Mouse (Mus musculus) forebrain, postnatal 0 days (tissue): ENCODE measurements around the gene Casz1. TPM values are rescaled to one million over a fixed set of nuclear protein-coding genes. Genes with fewer than 3 reads are reported as not detected.

Experiments used
- ATAC-seq: fragments of 200-750 bp; cut with Nextera tagmentation; 2 replicates; pipeline ENCODE4 v1.8.0; 2017; ENCODE audit warnings: mild to moderate bottlenecking, moderate library complexity
- DNase-seq: peaks from one replicate; pipeline ENCODE4 v3.0.0-alpha.2; 2015
- H3K27ac ChIP-seq: fragments of 300-500 bp; sonication (generic); 2 replicates; pipeline ENCODE4 v1.5.1; 2014; ENCODE audit warnings: low read depth, mild to moderate bottlenecking, antibody characterized with exemption, low read length, moderate library complexity, mixed read lengths
- H3K27me3 ChIP-seq: fragments of 300-500 bp; sonication (generic); 2 replicates; pipeline ENCODE4 v1.6.1; 2014; ENCODE audit warnings: mild to moderate bottlenecking, low read length, mixed read lengths; ENCODE audit not compliant: insufficient read depth
- H3K36me3 ChIP-seq: fragments of 300-500 bp; sonication (generic); 2 replicates; pipeline ENCODE4 v1.6.1; 2014; ENCODE audit warnings: mild to moderate bottlenecking, moderate library complexity; ENCODE audit not compliant: insufficient read depth
- H3K4me1 ChIP-seq: fragments of 300-500 bp; sonication (generic); 2 replicates; pipeline ENCODE4 v1.6.1; 2014; ENCODE audit warnings: antibody characterized with exemption; ENCODE audit not compliant: insufficient read depth
- H3K4me2 ChIP-seq: fragments of 300-500 bp; sonication (generic); 2 replicates; pipeline ENCODE4 v1.6.1; 2014; ENCODE audit warnings: low read depth, mild to moderate bottlenecking, moderate library complexity
- H3K4me3 ChIP-seq: fragments of 300-500 bp; sonication (generic); 2 replicates; pipeline ENCODE4 v1.5.1; 2014; ENCODE audit warnings: low read depth, low read length, mixed read lengths
- H3K9ac ChIP-seq: fragments of 300-500 bp; sonication (generic); 2 replicates; pipeline ENCODE4 v1.6.1; 2014; ENCODE audit warnings: mild to moderate bottlenecking
- H3K9me3 ChIP-seq: fragments of 300-500 bp; sonication (generic); 2 replicates; pipeline ENCODE4 v1.6.1; 2016; ENCODE audit warnings: low read length
- CTCF ChIP-seq: sonication (generic); IDR thresholded peaks from 2 replicates; pipeline ENCODE4 v1.5.1; 2016; ENCODE audit warnings: antibody characterized with exemption, control low read depth, low read depth
- WGBS: fragments of 180-500 bp; shearing (Covaris S2); extraction: QIAGEN DNeasy Blood & Tissue Kit; methylation state at CpG from one replicate; pipeline ENCODE4 v1.1.7; 2014; 5-methylcytosine and 5-hydroxymethylcytosine counted together
- polyA plus RNA-seq: library from polyadenylated mRNA; unstranded; fragments of >200 nt; fragmentation: Nextera tagmentation; extraction: Ambion mirVana; gene quantifications from 2 replicates; pipeline ENCODE4 v1.2.1, GENCODE M21; 2015
- total RNA-seq: library from RNA; depleted of rRNA; stranded (reverse); fragments of >200 nt; gene quantifications from 2 replicates; pipeline ENCODE4 v1.2.3, GENCODE M21; 2014

The Casz1 gene
- total and polyA plus RNA-seq, 2 experiments from 2014 or later: 1.1 to 3.1 TPM

DNA sequence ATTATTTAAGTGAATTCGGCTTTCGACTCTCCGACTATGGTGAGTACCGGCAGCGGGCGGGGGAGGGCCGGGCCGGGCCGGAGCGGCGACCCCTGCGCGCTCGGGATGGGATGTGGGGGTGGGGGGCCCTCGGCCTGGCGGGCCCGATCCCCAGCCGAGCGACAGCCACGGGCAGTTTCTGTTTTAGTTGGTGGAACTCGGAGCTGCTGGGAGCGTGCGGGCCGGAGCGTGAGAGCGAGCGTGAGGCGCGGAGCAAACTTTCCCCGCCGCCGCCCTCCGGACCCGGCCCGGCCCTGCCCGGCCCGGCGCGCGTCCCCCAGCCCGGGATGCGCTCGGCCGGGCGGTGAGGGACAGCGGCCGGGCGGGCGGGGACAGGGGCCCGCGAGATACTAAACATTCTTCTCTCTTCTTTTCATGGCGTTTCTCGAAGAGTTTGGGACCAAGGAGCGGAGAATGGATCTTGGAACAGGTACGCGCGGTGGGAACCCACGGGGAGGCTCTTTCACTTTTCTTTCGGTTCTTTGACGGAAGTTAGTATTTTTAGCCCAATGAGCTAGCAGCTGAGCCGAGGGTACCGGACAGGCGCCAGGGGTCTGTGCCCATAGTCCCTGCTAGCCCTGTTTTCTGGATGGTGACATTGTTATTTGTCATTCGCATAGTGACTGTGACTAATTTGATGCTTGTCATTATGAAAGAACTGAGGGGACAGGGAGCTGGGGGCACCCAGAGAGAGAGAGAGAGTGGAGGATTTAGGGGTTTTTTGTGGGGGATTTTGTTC is 97.2 kb downstream of the Casz1 start:
- peaks cover 39% of the 10 kb centered on the region for H3K27me3 ChIP-seq
- ATAC-seq: no peak
- under 1% methylated on average over 56 of the region's 64 CpGs for WGBS
- no peaks in the 10 kb centered on the region for H3K36me3 ChIP-seq
- TF ChIP-seq CTCF: no peak
- peak overlapping the region; percentile 98 for H3K4me2 ChIP-seq
- no peaks in the 10 kb centered on the region for H3K9me3 ChIP-seq
- H3K27ac ChIP-seq: no peak overlapping the region
- DNase-seq: no peak
- H3K4me1 ChIP-seq: 0 out of 2 replicates have a peak, but pooled peaks cover 3% of the 10 kb centered on the region
- H3K9ac ChIP-seq: peak overlapping the region; percentile 31; the same call in 1 of the 2 replicates
- H3K4me3 ChIP-seq: peak overlapping the region; percentile 66

DNA sequence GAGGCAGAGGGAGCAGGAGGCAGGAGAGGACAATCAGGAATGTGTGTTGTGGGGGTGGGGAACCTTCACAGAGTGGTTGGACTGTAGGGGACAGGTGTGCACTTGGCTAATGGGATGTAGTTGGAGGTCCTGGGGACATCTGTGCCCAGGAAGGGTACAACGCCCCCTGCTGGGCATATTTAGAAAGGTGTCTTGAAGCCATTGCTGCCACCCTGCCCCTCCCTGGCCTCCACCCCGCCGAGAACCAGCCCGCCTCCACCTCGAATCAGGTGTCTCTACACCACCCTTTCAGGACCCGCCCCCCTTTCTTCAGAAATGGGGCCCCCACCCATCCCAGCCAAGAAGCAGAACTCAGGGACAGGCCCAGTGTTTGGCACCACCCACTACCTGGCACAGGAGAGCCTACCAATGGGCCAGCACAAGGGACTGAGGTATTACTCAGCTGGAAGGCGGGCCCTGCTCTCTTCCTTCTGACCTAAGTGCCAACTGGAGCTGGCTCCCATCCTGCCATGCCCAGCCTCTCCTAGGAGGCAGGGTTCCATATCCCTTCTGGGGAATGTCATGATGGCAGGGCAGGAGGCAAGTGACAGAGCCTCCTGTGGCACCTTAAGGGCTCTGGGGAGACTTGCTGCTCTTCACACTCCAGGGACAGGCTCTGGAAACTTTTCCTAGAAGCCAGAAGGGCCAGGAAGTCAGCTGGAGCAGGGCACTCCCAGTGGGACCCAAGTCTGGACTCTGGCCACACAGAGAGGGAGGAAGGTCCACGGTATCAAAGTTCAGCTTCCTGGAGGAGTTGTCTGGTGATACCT is 98.9 kb downstream of the Casz1 start:
- no peaks in the 10 kb centered on the region for H3K9me3 ChIP-seq
- peaks cover 34% of the 10 kb centered on the region for H3K27me3 ChIP-seq
- TF ChIP-seq CTCF: peak; percentile 43; the same call in 1 of the 2 replicates
- no peak overlapping the region for H3K4me3 ChIP-seq
- DNase-seq (no peak), ATAC-seq (no peak)
- H3K27ac ChIP-seq: no peak overlapping the region
- no peak overlapping the region for H3K4me2 ChIP-seq
- H3K36me3 ChIP-seq: no peaks in the 10 kb centered on the region
- 0 out of 2 replicates have a peak, but pooled peaks cover 3% of the 10 kb centered on the region for H3K4me1 ChIP-seq
- no peak overlapping the region for H3K9ac ChIP-seq
- 33% methylated on average over 8 of the region's 8 CpGs for WGBS

DNA sequence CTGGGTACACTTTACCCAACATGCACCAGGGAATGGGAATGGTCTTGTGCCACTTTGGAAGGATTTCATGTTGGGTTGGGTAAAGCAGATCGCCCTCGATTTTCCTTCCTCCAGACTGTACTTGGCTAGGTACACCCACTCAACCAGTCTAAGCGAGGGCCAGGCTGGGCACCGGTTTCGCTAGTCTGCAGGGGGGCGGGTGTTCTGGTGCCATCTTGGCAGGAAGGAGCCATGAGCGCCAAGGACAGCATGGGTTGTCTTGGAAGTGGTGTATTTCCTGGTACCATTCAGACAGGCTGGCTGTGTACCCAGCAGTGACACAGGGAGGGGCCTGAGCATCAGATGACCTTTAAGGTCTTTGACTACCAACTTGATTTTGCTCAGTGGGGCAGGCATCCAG is 101.1 kb downstream of the Casz1 start:
- 87% methylated on average over 7 of the region's 7 CpGs for WGBS

DNA sequence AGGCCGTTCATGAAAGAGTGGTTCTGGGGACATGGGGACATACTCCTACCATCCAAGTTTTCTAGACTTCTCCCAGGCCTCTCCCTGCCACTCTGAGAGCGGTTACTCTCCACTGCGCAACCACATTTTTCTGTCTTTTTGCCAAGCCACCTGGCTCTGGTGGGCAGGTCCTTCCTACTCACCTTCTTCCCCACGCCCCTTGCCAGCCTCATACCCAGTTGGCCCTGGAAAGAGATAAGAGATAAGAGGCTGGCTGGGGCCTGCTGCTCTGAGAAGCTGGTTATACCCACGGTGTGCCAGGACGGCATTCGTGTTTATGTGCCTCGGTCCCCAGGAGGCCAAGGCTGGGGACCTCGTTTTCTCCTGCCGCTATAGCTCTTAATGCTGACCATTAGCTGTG is 102.6 kb downstream of the Casz1 start:
- Histone ChIP-seq H3K4me3 (no peak overlapping the region), H3K9ac (no peak overlapping the region), H3K4me1 (no peaks in the 10 kb centered on the region), H3K4me2 (no peak overlapping the region), H3K27me3 (peaks cover 17% of the 10 kb centered on the region), H3K27ac (no peak overlapping the region), H3K9me3 (no peaks in the 10 kb centered on the region), H3K36me3 (no peaks in the 10 kb centered on the region)
- ATAC-seq (no peak), DNase-seq (no peak)
- WGBS: 91% methylated on average over 10 of the region's 10 CpGs
- TF ChIP-seq CTCF: no peak

More for the DNA sequence above, 101.1 kb downstream of the Casz1 start:
- H3K9me3 ChIP-seq: no peaks in the 10 kb centered on the region
- no peak overlapping the region for H3K9ac ChIP-seq
- DNase-seq: no peak
- no peak for ATAC-seq
- H3K27me3 ChIP-seq: peaks cover 26% of the 10 kb centered on the region
- H3K4me3 ChIP-seq: no peak overlapping the region
- H3K36me3 ChIP-seq: no peaks in the 10 kb centered on the region
- no peak overlapping the region for H3K27ac ChIP-seq
- TF ChIP-seq CTCF: no peak
- no peak overlapping the region for H3K4me2 ChIP-seq
- 0 out of 2 replicates have a peak, but pooled peaks cover 3% of the 10 kb centered on the region for H3K4me1 ChIP-seq

DNA sequence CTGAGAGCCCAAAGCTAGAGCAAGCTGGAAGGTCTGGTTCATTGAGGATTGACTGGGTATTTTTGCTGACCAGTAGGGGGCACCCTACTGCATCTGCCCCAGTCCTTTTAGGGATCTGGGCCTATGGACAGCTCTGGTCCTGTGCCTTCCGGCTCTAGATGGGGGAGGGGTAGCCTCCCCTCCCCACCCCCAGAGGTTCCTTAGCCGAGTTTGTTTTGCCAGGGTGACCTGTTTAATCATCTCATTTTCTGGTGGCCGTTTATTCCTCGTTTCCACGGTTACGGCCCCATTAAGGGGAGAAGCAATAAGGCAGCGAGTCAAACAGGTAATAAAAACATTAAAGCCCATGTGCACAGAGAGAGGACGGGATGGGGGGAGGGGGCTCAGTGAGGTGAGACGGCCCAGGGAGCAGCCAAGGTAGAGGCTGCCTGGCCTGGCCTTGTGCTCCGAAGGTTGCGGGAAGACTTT is 104.0 kb downstream of the Casz1 start:
- Histone ChIP-seq H3K36me3 (no peaks in the 10 kb centered on the region), H3K4me3 (no peak overlapping the region), H3K9ac (no peak overlapping the region), H3K4me2 (no peak overlapping the region), H3K4me1 (no peaks in the 10 kb centered on the region), H3K27ac (no peak overlapping the region), H3K9me3 (no peaks in the 10 kb centered on the region), H3K27me3 (peaks cover 2% of the 10 kb centered on the region)
- DNase-seq (no peak), ATAC-seq (no peak)
- peak; percentile 46 for TF ChIP-seq CTCF
- WGBS: 56% methylated on average over 11 of the region's 11 CpGs

DNA sequence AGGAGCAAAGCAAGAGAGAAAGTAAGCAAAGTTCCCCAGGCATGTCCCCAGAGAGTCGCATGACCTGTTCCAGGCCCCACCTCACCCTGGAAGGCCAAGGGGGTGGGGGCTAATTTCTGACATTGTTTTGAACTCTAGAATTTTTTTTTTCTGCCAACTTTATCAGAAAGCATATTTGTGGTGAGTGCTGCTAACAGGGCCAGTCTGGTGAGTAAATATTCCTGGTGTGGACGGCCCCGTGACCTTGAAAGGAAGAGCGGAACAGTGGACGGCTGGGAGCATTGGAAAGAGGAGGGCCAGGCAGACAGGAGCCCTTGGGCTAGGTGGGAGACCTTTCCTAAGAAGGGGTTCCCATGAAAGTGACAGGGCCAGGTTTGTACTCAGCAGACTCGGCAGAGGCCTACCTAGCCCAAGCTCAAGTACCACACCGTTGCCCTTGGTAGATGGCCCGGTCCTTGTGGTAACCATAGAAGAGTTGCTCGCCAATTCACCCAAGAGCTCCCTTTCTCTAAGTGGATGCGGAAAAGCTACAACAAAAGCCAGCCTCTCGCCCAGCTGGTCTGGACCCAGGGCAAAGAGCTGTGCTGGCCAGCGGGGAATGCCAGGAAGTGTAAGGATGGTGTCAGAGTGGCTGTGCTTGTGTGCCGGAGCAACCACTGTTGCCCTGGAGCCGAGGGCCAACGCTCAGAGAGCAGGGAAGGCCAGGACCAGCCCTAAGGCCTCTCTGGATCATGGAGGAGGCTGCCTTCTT is 104.7 kb downstream of the Casz1 start:
- Histone ChIP-seq H3K9ac (no peak overlapping the region; the same call in 1 of the 2 replicates), H3K4me2 (no peak overlapping the region), H3K36me3 (no peaks in the 10 kb centered on the region), H3K9me3 (no peaks in the 10 kb centered on the region), H3K27ac (no peak overlapping the region), H3K4me1 (no peaks in the 10 kb centered on the region), H3K4me3 (no peak overlapping the region), H3K27me3 (no peaks in the 10 kb centered on the region)
- no peak for TF ChIP-seq CTCF
- 76% methylated on average over 15 of the region's 15 CpGs for WGBS
- DNase-seq (no peak), ATAC-seq (peak; percentile 47)
